Mouse (Mus musculus) common myeloid progenitor, adult 5-6 weeks (primary cell): ENCODE measurements at regions not wholly inside any gene's neighbourhood (a gene's known extent, or its start where the extent isn't known, plus 50 kb on each side); places are given as distances from the start of the nearest gene placed in this dataset.

Experiments used
- ATAC-seq: replicated peaks from 2 replicates; pipeline ENCODE4 v1.8.0; 2016; ENCODE audit warnings: low read depth, mild to moderate bottlenecking, moderate TSS enrichment, inconsistent platforms; ENCODE audit not compliant: poor library complexity, severe bottlenecking

GRCm38 (mm10) chr5:101323041-101323950, 341.5 kb downstream of the Nkx6-1 start:
- ATAC-seq, result no peak

GRCm38 (mm10) chr5:101299986-101300385, 364.8 kb downstream of the Nkx6-1 start:
- no peak for ATAC-seq

GRCm38 (mm10) chr5:101298411-101298810, 366.4 kb downstream of the Nkx6-1 start:
- no peak for ATAC-seq

GRCm38 (mm10) chr5:101297511-101298102, 367.2 kb downstream of the Nkx6-1 start:
- ATAC-seq, result no peak

GRCm38 (mm10) chr5:101295941-101296340, 368.9 kb downstream of the Nkx6-1 start:
- no peak for ATAC-seq

GRCm38 (mm10) chr5:101294031-101294430, 370.8 kb downstream of the Nkx6-1 start:
- ATAC-seq, result no peak

GRCm38 (mm10) chr5:101288358-101288757, 376.4 kb downstream of the Nkx6-1 start:
- peak; percentile 69; the same call in 1 of the 2 replicates for ATAC-seq

- ATAC-seq, result no peak
Observed at GRCm38 (mm10) chr5:101285941-101286340, 378.9 kb downstream of the Nkx6-1 start.

GRCm38 (mm10) chr5:101250474-101250873, 405.0 kb downstream of the Gpat3 start:
- ATAC-seq, result no peak

- no peak for ATAC-seq
Observed at GRCm38 (mm10) chr5:101242651-101243050, 397.1 kb downstream of the Gpat3 start.

- ATAC-seq, result peak; percentile 89
Observed at GRCm38 (mm10) chr5:101239298-101240118, 394.0 kb downstream of the Gpat3 start.

- no peak for ATAC-seq
Observed at GRCm38 (mm10) chr5:101236163-101236693, 390.7 kb downstream of the Gpat3 start.

- ATAC-seq, result no peak
Observed at GRCm38 (mm10) chr5:101222390-101222789, 376.9 kb downstream of the Gpat3 start.

- no peak for ATAC-seq
Observed at GRCm38 (mm10) chr5:101218082-101218481, 372.6 kb downstream of the Gpat3 start.

GRCm38 (mm10) chr5:101216837-101217571, 371.5 kb downstream of the Gpat3 start:
- no peak for ATAC-seq

- no peak for ATAC-seq
Observed at GRCm38 (mm10) chr5:101211974-101212373, 366.5 kb downstream of the Gpat3 start.

GRCm38 (mm10) chr5:101208150-101208549, 362.6 kb downstream of the Gpat3 start:
- ATAC-seq, result peak; percentile 52

GRCm38 (mm10) chr5:101195501-101195900, 350.0 kb downstream of the Gpat3 start:
- ATAC-seq, result no peak

- no peak for ATAC-seq
Observed at GRCm38 (mm10) chr5:101190976-101191375, 345.5 kb downstream of the Gpat3 start.

- no peak for ATAC-seq
Observed at GRCm38 (mm10) chr5:101173183-101173582, 327.7 kb downstream of the Gpat3 start.
